Mouse (Mus musculus): ENCODE measurements around the gene Slc25a31.

Gene Slc25a31

GRCm38 (mm10) chr3:40738381-40738912, 29.8 kb downstream of the Slc25a31 start:
- no peak for DNase-seq (ENCODE audit: low spot score in 2 of 2)

DNA sequence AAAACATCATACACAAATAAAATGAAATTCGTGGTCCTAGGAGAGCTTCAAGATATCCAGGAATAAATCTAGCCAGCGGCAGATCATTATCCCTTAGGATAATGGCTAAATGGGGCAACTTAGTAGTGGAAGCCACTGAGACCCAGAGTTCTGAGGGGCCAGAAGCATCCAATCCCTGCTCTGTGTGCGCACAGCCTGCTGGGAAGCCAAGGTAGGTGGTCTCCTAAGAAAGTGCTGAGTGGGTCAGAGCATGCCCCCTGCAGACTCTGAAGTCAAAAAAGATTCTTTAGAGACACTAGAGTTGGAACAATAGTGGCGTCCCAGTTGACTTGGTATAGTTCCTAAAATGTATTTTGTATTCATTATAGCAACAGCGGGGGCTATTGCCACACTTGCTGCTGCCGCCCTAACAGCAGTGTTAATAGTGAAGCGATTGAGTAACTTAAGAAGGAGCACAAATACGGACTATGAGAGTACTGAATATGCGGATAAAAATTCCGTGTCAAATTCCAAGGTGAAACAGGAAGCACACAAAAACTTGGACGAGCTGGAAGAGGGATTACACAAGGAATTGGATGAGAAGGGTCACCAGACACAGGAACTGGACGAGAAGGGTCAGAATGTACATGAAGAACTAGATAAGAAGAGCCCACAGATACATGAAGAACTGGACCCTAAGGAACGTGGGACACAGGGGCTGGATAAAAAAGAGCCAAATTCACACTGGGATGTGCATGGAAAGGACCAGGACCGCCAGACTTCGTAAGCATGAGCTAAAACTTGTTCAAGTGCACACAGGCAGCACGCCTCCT, 35.6 kb downstream of the Slc25a31 start, which contains the start of gene Hspa4l:
Gene Hspa4l, plus strand, starts transcription at position 472 of the 812 bp plus-strand sequence.
- no peak for DNase-seq (ENCODE audit: low spot score in 2 of 2)

GRCm38 (mm10) chr3:40744836-40745660, 36.4 kb downstream of the Slc25a31 start:
- peak; percentile 86 for DNase-seq (ENCODE audit: low spot score in 2 of 2)

- no peak for DNase-seq (ENCODE audit: low spot score in 2 of 2)
Measured at GRCm38 (mm10) chr3:40745661-40746547, 37.2 kb downstream of the Slc25a31 start.

DNA sequence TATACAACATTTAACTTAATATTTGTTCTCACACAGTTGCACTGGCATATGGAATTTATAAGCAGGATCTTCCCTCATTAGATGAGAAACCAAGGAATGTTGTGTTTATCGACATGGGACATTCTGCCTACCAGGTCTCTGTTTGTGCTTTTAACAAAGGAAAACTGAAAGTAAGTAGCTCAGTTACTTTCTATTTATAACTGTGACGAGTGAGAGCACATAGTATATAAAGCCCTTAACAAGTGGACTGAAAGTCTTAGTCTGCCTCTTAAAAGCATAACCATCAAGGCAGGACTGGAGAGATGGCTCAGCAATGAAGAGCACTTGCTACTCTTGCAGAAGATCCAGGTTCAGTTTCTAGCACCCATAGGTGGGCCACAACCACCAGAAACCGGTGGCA, 52.1 kb downstream of the Slc25a31 start:
- no peak for DNase-seq (ENCODE audit: low spot score in 2 of 2)

GRCm38 (mm10) chr3:40761312-40761711, 52.7 kb downstream of the Slc25a31 start:
- DNase-seq (ENCODE audit: low spot score in 2 of 2), result no peak
